Mouse (Mus musculus) yolk sac, embryonic 10.5 days (tissue): Measurements from ENCODE around the gene Hmgb3.
"Not testable (repeated sequence)": the region's sequence is repeated elsewhere in the genome, so short reads cannot be mapped to it uniquely, and the experiment has no call there.

Experiments used
- DNase-seq: peaks from one replicate; pipeline ENCODE4 v3.0.0-alpha.2; 2017; ENCODE audit warnings: low spot score

Gene Hmgb3

GRCm38 (mm10) chrX:71555415-71556114 is at the start of gene Hmgb3:
Gene Hmgb3 (plus strand): TSS chrX:71555918.
- peak; percentile 84 for DNase-seq

- DNase-seq, result not testable (repeated sequence)
These were observed 49.1 kb upstream of the Hmgb3 start for GRCm38 (mm10) chrX:71506591-71506990.

- DNase-seq, result no peak
These were observed 36.5 kb upstream of the Hmgb3 start for GRCm38 (mm10) chrX:71519252-71519651.

DNA sequence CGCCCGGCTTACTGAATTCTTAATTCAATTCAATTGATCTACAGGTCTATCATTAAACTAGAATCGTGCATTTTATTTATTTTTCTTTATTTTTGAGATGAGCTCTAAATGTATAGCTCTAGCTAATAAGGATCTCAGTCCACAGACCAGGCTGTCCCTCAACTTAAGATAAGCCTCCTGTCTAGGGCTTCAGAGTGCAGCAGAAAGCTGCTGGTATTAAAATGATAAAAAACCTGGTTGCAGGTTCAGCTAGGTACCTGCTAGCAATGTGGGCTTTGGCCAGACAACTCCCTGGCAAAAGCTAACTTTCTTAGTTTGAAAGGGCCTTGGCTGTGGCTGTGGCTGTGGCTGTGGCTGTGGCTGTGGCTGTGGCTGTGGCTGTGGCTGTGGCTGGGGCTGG is 32.8 kb upstream of the Hmgb3 start:
- no peak for DNase-seq

- DNase-seq, result no peak
These were observed 31.4 kb upstream of the Hmgb3 start for GRCm38 (mm10) chrX:71524310-71524709.

- DNase-seq, result no peak
These were observed 30.0 kb upstream of the Hmgb3 start for GRCm38 (mm10) chrX:71525593-71526299.

DNA sequence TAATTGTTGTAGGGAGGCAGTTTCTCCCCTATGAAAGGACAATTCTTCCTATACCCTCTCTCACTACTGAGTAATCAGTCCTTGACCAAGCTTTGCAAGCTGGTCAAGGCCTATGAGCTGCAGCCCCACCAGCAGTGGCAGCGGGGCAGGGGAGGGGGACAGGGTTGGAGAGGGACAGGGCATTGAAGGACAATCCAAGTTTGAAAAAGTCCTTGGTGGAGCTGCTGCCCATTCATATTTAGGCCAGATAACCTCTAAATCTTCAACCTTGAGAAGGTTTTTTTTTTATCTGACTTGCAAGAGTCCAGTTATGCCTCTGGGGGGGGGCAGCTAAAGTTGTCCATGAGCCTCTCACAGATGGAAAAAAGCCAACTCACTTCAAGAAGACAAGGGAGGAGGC is 28.3 kb upstream of the Hmgb3 start:
- no peak for DNase-seq

DNA sequence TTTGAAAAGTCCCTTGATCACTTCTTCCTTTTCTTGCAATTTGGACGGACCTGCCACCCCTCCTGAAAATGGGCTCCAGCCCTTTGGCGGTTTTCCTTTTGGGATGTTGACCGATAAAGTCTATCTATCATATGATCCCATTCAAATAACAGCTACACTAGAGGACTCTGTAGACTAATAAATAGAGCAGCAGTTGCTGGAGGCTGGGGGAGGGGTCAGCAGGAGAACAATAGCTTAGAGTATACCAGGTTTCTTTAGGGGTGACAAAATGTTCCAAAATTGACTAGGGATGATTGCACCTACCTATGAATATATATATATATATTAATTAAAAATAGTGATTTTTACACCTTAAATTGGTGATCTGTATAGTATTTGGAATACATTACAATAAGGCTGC is 27.6 kb upstream of the Hmgb3 start:
- DNase-seq, result no peak

- no peak for DNase-seq
These were observed 27.1 kb upstream of the Hmgb3 start for GRCm38 (mm10) chrX:71528646-71529045.

- no peak for DNase-seq
These were observed 23.1 kb upstream of the Hmgb3 start for GRCm38 (mm10) chrX:71532635-71533034.

DNA sequence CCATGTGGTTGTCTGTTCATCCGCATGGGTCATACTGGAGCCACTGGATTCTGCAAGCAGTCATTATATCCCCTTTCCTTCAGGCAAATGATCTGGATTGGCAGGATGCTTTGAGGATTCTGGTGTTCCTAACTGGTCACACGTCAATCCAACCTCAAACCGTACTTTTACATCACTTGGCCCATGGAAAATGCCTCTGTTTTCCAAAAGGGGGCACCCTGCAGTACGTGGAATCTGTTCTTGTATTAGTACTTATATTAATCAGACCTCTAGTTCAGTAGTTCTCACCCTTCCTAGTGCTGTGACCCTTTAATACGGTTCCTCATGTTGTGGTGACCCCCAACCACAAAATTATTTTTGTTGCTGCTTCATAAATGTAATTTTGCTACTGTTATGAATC is 21.6 kb upstream of the Hmgb3 start:
- no peak for DNase-seq

GRCm38 (mm10) chrX:71537791-71538190 is 17.9 kb upstream of the Hmgb3 start:
- DNase-seq, result no peak

DNA sequence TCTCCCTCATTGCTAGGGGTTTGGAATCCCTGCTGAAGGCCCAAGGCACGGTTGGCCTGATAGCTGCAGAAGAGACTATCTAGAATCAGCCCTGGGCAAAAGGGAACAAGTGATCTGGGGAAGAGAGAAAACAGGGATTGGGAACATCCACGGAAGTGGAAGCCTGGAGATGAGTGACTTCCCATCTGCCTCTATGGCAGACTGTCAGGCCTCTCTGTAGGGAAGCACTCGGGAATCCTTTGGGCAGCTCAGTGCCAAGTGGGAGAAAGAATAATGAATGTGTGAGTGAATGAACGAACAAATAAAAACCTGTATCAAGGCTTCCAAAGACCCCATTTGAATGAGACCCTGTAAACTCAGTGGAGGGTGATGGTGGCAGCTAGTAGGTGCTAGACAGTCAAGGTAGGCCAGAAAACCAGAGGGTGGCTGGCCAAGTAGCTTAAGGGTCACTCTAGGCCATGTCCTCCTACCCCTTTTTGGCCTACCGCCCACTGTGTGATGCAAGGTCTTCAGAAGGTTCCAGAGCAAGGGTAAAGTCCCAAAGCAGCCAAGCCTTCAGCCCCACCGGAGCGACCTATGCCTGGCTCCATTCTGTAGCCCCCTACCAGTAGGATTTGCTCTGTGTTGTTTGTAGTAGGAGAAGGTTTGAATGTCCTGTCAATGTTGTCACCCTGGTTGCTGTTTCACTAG is 14.8 kb upstream of the Hmgb3 start:
- peak; percentile 16 for DNase-seq

- no peak for DNase-seq
These were observed 11.0 kb upstream of the Hmgb3 start for GRCm38 (mm10) chrX:71544731-71545130.

DNA sequence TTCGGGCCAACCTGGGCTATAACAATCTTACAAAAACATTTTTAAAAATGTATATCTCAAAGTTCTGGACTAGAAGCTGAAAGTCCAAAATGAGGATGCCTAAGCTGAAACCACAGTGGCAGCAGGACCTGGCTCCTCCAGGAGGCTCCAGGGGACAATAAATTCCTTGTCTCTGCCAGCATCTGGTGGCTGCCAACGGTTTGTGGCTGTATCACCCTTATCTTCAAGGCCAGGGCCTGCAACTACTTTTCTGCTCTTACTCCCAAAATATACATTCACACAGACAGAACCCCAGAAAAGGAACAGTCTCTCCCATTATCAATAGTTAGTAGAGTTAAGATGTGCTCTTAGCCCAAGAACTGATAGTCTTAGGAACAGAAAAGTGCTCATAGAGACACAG is 10.6 kb upstream of the Hmgb3 start:
- no peak for DNase-seq

GRCm38 (mm10) chrX:71556115-71556941 is 610 bp downstream of the Hmgb3 start:
- DNase-seq, result peak; percentile 34

GRCm38 (mm10) chrX:71556965-71557491 is 1.3 kb downstream of the Hmgb3 start:
- DNase-seq, result peak; percentile 10

- no peak for DNase-seq
These were observed 3.6 kb downstream of the Hmgb3 start for GRCm38 (mm10) chrX:71559336-71559735.

GRCm38 (mm10) chrX:71560796-71561195 is 5.1 kb downstream of the Hmgb3 start:
- DNase-seq, result peak; percentile 12

- DNase-seq, result peak; percentile 19
These were observed 17.6 kb downstream of the Hmgb3 start for GRCm38 (mm10) chrX:71573132-71573900.

- DNase-seq, result peak; percentile 32
These were observed 19.8 kb downstream of the Hmgb3 start for GRCm38 (mm10) chrX:71575550-71575949.
